Mouse (Mus musculus) thymus, adult 2 months (tissue): ENCODE measurements around the gene Dgkd.

Experiments
- CTCF ChIP-seq: fragments of 200-500 bp; IDR thresholded peaks from 2 replicates; pipeline ENCODE4 v1.5.1; 2012; ENCODE audit warnings: mild to moderate bottlenecking, control low read depth, low read length, moderate library complexity, borderline replicate concordance; ENCODE audit not compliant: control insufficient read depth, poor library complexity, insufficient read depth; ENCODE audit errors: extremely low read depth
- POLR2A ChIP-seq: fragments of 200-500 bp; IDR thresholded peaks from 2 replicates; pipeline ENCODE4 v1.6.1; 2012; ENCODE audit warnings: mild to moderate bottlenecking, low read length, control low read depth, moderate library complexity; ENCODE audit not compliant: control insufficient read depth, poor library complexity, insufficient read depth; ENCODE audit errors: extremely low read depth

DNA sequence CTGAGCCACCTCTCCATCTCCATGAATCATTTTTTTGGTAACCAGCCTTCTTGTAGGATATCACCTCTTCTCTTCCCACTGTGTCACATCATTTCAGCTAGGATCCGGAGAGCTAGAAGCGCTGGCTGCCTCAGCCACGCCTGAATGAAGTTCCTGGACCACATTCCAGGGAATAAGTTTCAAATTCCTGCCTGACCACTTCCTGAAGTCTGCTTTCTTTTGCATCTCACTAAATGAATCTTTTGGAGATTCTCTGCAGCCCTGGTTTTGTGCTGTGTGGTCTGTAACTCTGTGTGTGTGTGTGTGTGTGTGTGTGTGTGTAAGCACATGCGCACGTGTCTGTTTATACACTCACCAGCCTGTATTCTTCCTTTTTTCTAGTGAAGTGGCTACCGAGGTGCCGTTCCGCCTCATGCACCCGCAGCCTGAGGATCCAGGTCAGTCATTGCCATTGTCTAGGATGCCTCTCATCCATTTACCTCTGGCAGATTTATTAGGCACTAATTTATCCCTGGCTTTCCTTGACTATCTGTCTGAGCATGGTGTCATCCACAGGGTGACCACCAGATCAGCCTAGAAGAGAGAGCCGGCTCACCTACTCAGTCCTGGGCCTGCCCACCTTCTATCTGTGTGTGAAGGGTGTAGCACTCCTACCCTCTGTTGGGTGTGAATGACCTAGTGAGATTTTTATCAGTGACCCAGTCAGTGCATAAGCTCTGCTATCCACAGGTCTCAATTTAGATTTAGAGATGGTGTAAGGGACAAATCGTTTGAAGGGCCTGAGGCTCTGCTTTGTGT, 12.5 kb upstream of the Dgkd start:
- TF ChIP-seq CTCF: no peak
- no peak for TF ChIP-seq POLR2A
